Mouse (Mus musculus) lung, adult 2 months (tissue): Measurements from ENCODE around the gene Zfy2. TPM values are rescaled to one million over a fixed set of nuclear protein-coding genes. Genes with fewer than 3 reads are reported as not detected.

Experiments used
- DNase-seq: peaks from one replicate; pipeline ENCODE4 v3.0.0; 2022
- H3K4me1 ChIP-seq: fragments of 200-500 bp; 2 replicates; pipeline ENCODE4 v1.6.1; 2011; ENCODE audit warnings: low read length; ENCODE audit not compliant: control insufficient read depth, insufficient read depth
- H3K4me3 ChIP-seq: fragments of 200-500 bp; replicated peaks from 2 replicates; pipeline ENCODE3; 2011; ENCODE audit warnings: low read depth, mild to moderate bottlenecking, control low read depth, low read length; ENCODE audit errors: extremely low read depth
- CTCF ChIP-seq: fragments of 200-500 bp; IDR thresholded peaks from 2 replicates; pipeline ENCODE4 v1.5.1; 2011; ENCODE audit warnings: mild to moderate bottlenecking, low read length, control low read depth; ENCODE audit not compliant: insufficient read depth
- POLR2A ChIP-seq: fragments of 200-500 bp; IDR thresholded peaks from 2 replicates; pipeline ENCODE4 v1.6.1; 2011; ENCODE audit warnings: low read depth, mild to moderate bottlenecking, control low read depth, low read length, borderline replicate concordance; ENCODE audit errors: extremely low read depth
- WGBS: fragments of 180-500 bp; shearing (Covaris S2); methylation state at CpG from one replicate; pipeline ENCODE4 v1.1.7; 2018; 5-methylcytosine and 5-hydroxymethylcytosine counted together
- polyA plus RNA-seq: library from polyadenylated mRNA; depleted of rRNA; stranded (reverse); fragments of >200 nt; gene quantifications from 2 replicates; pipeline ENCODE4 v1.2.3, GENCODE M21; 2012; rRNA removed

Gene Zfy2
- not detected in 2 replicates for polyA plus RNA-seq

GRCm38 (mm10) chrY:2170309-2170708 lies at the start of gene Zfy2:
Gene Zfy2, minus strand, starts transcription at chrY:2170409.
- TF ChIP-seq POLR2A (no peak), CTCF (no peak)
- no CpG with 5 or more reads among the region's 2 CpGs for WGBS
- Histone ChIP-seq H3K4me1 (no peaks in the 10 kb centered on the region), H3K4me3 (no peak within 1 kb of the TSS)
- no peak for DNase-seq
